Mouse (Mus musculus): ENCODE measurements at regions not wholly inside any gene's neighbourhood (a gene's known extent, or its start where the extent isn't known, plus 50 kb on each side); places are given as distances from the start of the nearest gene placed in this dataset.

- Histone ChIP-seq H3K36me3 (replicated peaks; ENCODE audit: insufficient read depth, low read length) (no peaks in the 10 kb centered on the region), H3K9ac (replicated peaks) (no peak overlapping the region), H3K4me3 (ENCODE audit: low read depth, low read length) (no peak overlapping the region), H3K4me1 (ENCODE audit: insufficient read depth) (0 out of 2 replicates have a peak, but pooled peaks cover 2% of the 10 kb centered on the region), H3K27ac (ENCODE audit: low read depth) (no peak overlapping the region), H3K4me2 (ENCODE audit: low read depth, low read length) (no peak overlapping the region), H3K9me3 (ENCODE audit: low read length) (no peaks in the 10 kb centered on the region), H3K27me3 (ENCODE audit: insufficient read depth, low read length) (no peaks in the 10 kb centered on the region)
- ATAC-seq (no peak), DNase-seq (no peak)
- no peak for TF ChIP-seq EP300 (IDR thresholded peaks at IDR 0.05; ENCODE audit: low read depth)
- WGBS (ENCODE audit: insufficient replicate concordance), result 76% methylated on average over 1 of the region's 1 CpGs
Measured at GRCm38 (mm10) chr5:97831421-97831820, 199.4 kb downstream of the Antxr2 start.

- 63% methylated on average over 3 of the region's 3 CpGs for WGBS (ENCODE audit: insufficient replicate concordance)
- no peaks in the 10 kb centered on the region for H3K9me3 ChIP-seq (ENCODE audit: low read length)
- no peak overlapping the region for H3K27ac ChIP-seq (ENCODE audit: low read depth)
- no peak overlapping the region for H3K4me2 ChIP-seq (ENCODE audit: low read depth, low read length)
- DNase-seq (no peak), ATAC-seq (no peak)
- no peak for TF ChIP-seq CTCF (IDR thresholded peaks at IDR 0.05; ENCODE audit: low read depth)
- TF ChIP-seq EP300 (IDR thresholded peaks at IDR 0.05; ENCODE audit: low read depth), result no peak
- no peak overlapping the region for H3K9ac ChIP-seq (replicated peaks)
- H3K4me1 ChIP-seq (ENCODE audit: insufficient read depth), result no peaks in the 10 kb centered on the region
- H3K27me3 ChIP-seq (ENCODE audit: insufficient read depth, low read length), result no peaks in the 10 kb centered on the region
- no peak overlapping the region for H3K4me3 ChIP-seq (ENCODE audit: low read depth, low read length)
- H3K36me3 ChIP-seq (replicated peaks; ENCODE audit: insufficient read depth, low read length), result no peaks in the 10 kb centered on the region
Measured at GRCm38 (mm10) chr5:97817485-97817884, 213.4 kb downstream of the Antxr2 start.

- Histone ChIP-seq H3K27ac (ENCODE audit: low read depth) (no peak overlapping the region), H3K9ac (replicated peaks) (no peak overlapping the region), H3K9me3 (ENCODE audit: low read length) (no peaks in the 10 kb centered on the region), H3K4me2 (ENCODE audit: low read depth, low read length) (no peak overlapping the region), H3K27me3 (ENCODE audit: insufficient read depth, low read length) (no peaks in the 10 kb centered on the region), H3K36me3 (replicated peaks; ENCODE audit: insufficient read depth, low read length) (no peaks in the 10 kb centered on the region), H3K4me3 (ENCODE audit: low read depth, low read length) (no peak overlapping the region), H3K4me1 (ENCODE audit: insufficient read depth) (no peaks in the 10 kb centered on the region)
- DNase-seq (no peak), ATAC-seq (no peak)
- TF ChIP-seq CTCF (IDR thresholded peaks at IDR 0.05; ENCODE audit: low read depth), result no peak
- TF ChIP-seq EP300 (IDR thresholded peaks at IDR 0.05; ENCODE audit: low read depth), result no peak
- WGBS (ENCODE audit: insufficient replicate concordance), result 84% methylated on average over 6 of the region's 6 CpGs
Measured at GRCm38 (mm10) chr5:97815357-97815756, 215.5 kb downstream of the Antxr2 start.

- no peaks in the 10 kb centered on the region for H3K9me3 ChIP-seq (ENCODE audit: low read length)
- WGBS (ENCODE audit: insufficient replicate concordance), result 84% methylated on average over 2 of the region's 2 CpGs
- no peaks in the 10 kb centered on the region for H3K27me3 ChIP-seq (ENCODE audit: insufficient read depth, low read length)
- DNase-seq (no peak), ATAC-seq (no peak)
- no peak overlapping the region for H3K9ac ChIP-seq (replicated peaks)
- H3K4me3 ChIP-seq (ENCODE audit: low read depth, low read length), result no peak overlapping the region
- H3K4me2 ChIP-seq (ENCODE audit: low read depth, low read length), result no peak overlapping the region
- TF ChIP-seq CTCF (IDR thresholded peaks at IDR 0.05; ENCODE audit: low read depth), result no peak
- TF ChIP-seq EP300 (IDR thresholded peaks at IDR 0.05; ENCODE audit: low read depth), result no peak
- no peaks in the 10 kb centered on the region for H3K36me3 ChIP-seq (replicated peaks; ENCODE audit: insufficient read depth, low read length)
- H3K4me1 ChIP-seq (ENCODE audit: insufficient read depth), result no peaks in the 10 kb centered on the region
- H3K27ac ChIP-seq (ENCODE audit: low read depth), result no peak overlapping the region
Measured at GRCm38 (mm10) chr5:97814700-97815099, 216.1 kb downstream of the Antxr2 start.

- WGBS (ENCODE audit: insufficient replicate concordance), result 80% methylated on average over 1 of the region's 1 CpGs
- no peaks in the 10 kb centered on the region for H3K36me3 ChIP-seq (replicated peaks; ENCODE audit: insufficient read depth, low read length)
- no peak overlapping the region for H3K27ac ChIP-seq (ENCODE audit: low read depth)
- DNase-seq (no peak), ATAC-seq (no peak)
- H3K27me3 ChIP-seq (ENCODE audit: insufficient read depth, low read length), result no peaks in the 10 kb centered on the region
- no peak overlapping the region for H3K4me3 ChIP-seq (ENCODE audit: low read depth, low read length)
- H3K9me3 ChIP-seq (ENCODE audit: low read length), result no peaks in the 10 kb centered on the region
- TF ChIP-seq CTCF (IDR thresholded peaks at IDR 0.05; ENCODE audit: low read depth), result no peak
- TF ChIP-seq EP300 (IDR thresholded peaks at IDR 0.05; ENCODE audit: low read depth), result no peak
- H3K4me1 ChIP-seq (ENCODE audit: insufficient read depth), result no peaks in the 10 kb centered on the region
- H3K9ac ChIP-seq (replicated peaks), result no peak overlapping the region
- no peak overlapping the region for H3K4me2 ChIP-seq (ENCODE audit: low read depth, low read length)
Measured at GRCm38 (mm10) chr5:97812611-97813350, 218.1 kb downstream of the Antxr2 start.

- 59% methylated on average over 2 of the region's 2 CpGs for WGBS (ENCODE audit: insufficient replicate concordance)
- H3K36me3 ChIP-seq (replicated peaks; ENCODE audit: insufficient read depth, low read length), result no peaks in the 10 kb centered on the region
- H3K27me3 ChIP-seq (ENCODE audit: insufficient read depth, low read length), result no peaks in the 10 kb centered on the region
- ATAC-seq (no peak), DNase-seq (no peak)
- no peak overlapping the region for H3K27ac ChIP-seq (ENCODE audit: low read depth)
- H3K4me3 ChIP-seq (ENCODE audit: low read depth, low read length), result no peak overlapping the region
- H3K4me1 ChIP-seq (ENCODE audit: insufficient read depth), result no peaks in the 10 kb centered on the region
- H3K4me2 ChIP-seq (ENCODE audit: low read depth, low read length), result no peak overlapping the region
- no peaks in the 10 kb centered on the region for H3K9me3 ChIP-seq (ENCODE audit: low read length)
- TF ChIP-seq CTCF (IDR thresholded peaks at IDR 0.05; ENCODE audit: low read depth), result no peak
- TF ChIP-seq EP300 (IDR thresholded peaks at IDR 0.05; ENCODE audit: low read depth), result no peak
- H3K9ac ChIP-seq (replicated peaks), result no peak overlapping the region
Measured at GRCm38 (mm10) chr5:97809007-97809406, 221.8 kb downstream of the Antxr2 start.

All from liver, postnatal 0 days (tissue).